Mouse (Mus musculus) cortical plate, adult 2 months (tissue): ENCODE data around the gene Rhox3c.
"Not testable (repeated sequence)": the region's sequence is repeated elsewhere in the genome, so short reads cannot be mapped to it uniquely, and the experiment has no call there.

ENCODE experiments used
- CTCF ChIP-seq: fragments of 200-500 bp; IDR thresholded peaks from 2 replicates; pipeline ENCODE4 v1.5.1; 2011; ENCODE audit warnings: mild to moderate bottlenecking, control low read depth, low read length; ENCODE audit not compliant: insufficient read depth; ENCODE audit errors: extremely low read depth
- POLR2A ChIP-seq: fragments of 200-500 bp; IDR thresholded peaks from 2 replicates; pipeline ENCODE4 v1.6.1; 2011; ENCODE audit warnings: mild to moderate bottlenecking, low read length, control low read depth; ENCODE audit not compliant: insufficient read depth; ENCODE audit errors: extremely low read depth

- TF ChIP-seq CTCF, POLR2A: not testable (repeated sequence)
These were observed 46.6 kb upstream of the Rhox3c start, which contains the start of gene Rhox2b for GRCm38 (mm10) chrX:37411767-37412166.
